Mouse (Mus musculus) hindbrain, embryonic 11.5 days (tissue): ENCODE results near the gene Eef1akmt1. TPM values are rescaled to one million over a fixed set of nuclear protein-coding genes. Genes with fewer than 3 reads are reported as not detected.

Experiments
- ATAC-seq: fragments of 200-750 bp; cut with Nextera tagmentation; 2 replicates; pipeline ENCODE4 v1.8.0; 2017; ENCODE audit warnings: mild to moderate bottlenecking, moderate TSS enrichment, moderate library complexity; ENCODE audit not compliant: low FRiP score
- DNase-seq: peaks from one replicate; pipeline ENCODE4 v3.0.0-alpha.2; 2015; ENCODE audit warnings: low spot score
- H3K27ac ChIP-seq: fragments of 300-500 bp; sonication (generic); 2 replicates; pipeline ENCODE4 v1.5.1; 2014; ENCODE audit warnings: mild to moderate bottlenecking, low read depth, low read length
- H3K27me3 ChIP-seq: fragments of 300-500 bp; sonication (generic); 2 replicates; pipeline ENCODE4 v1.6.1; 2014; ENCODE audit warnings: mild to moderate bottlenecking, low read length, moderate library complexity, mixed read lengths; ENCODE audit not compliant: control insufficient read depth, insufficient read depth
- H3K36me3 ChIP-seq: fragments of 300-500 bp; sonication (generic); 2 replicates; pipeline ENCODE4 v1.6.1; 2014; ENCODE audit warnings: mild to moderate bottlenecking, low read length, moderate library complexity, mixed read lengths; ENCODE audit not compliant: control insufficient read depth, insufficient read depth
- H3K4me1 ChIP-seq: fragments of 300-500 bp; sonication (generic); replicated peaks from 2 replicates; pipeline ENCODE4 v1.6.1; 2014; ENCODE audit warnings: low read length, mixed read lengths; ENCODE audit not compliant: control insufficient read depth, insufficient read depth
- H3K4me2 ChIP-seq: fragments of 300-500 bp; sonication (generic); replicated peaks from 2 replicates; pipeline ENCODE4 v1.6.1; 2014; ENCODE audit warnings: mild to moderate bottlenecking, low read depth, low read length
- H3K4me3 ChIP-seq: fragments of 300-500 bp; sonication (generic); 2 replicates; pipeline ENCODE4 v1.5.1; 2014; ENCODE audit warnings: low read depth, low read length
- H3K9ac ChIP-seq: fragments of 300-500 bp; sonication (generic); 2 replicates; pipeline ENCODE4 v1.6.1; 2014; ENCODE audit warnings: low read depth, low read length
- H3K9me3 ChIP-seq: fragments of 300-500 bp; sonication (generic); 2 replicates; pipeline ENCODE4 v1.6.1; 2016; ENCODE audit warnings: low read length; ENCODE audit not compliant: control insufficient read depth
- WGBS: fragments of 180-500 bp; shearing (Covaris S2); extraction: QIAGEN DNeasy Blood & Tissue Kit; methylation state at CpG from one replicate; pipeline ENCODE4 v1.1.7; 2014; 5-methylcytosine and 5-hydroxymethylcytosine counted together
- polyA plus RNA-seq: library from polyadenylated mRNA; unstranded; fragments of >200 nt; fragmentation: Nextera tagmentation; extraction: Ambion mirVana; gene quantifications from 2 replicates; pipeline ENCODE4 v1.2.1, GENCODE M21; 2014

Eef1akmt1 gene
- polyA plus RNA-seq, 1 experiment from 2014 or later, result 88.9 TPM

DNA sequence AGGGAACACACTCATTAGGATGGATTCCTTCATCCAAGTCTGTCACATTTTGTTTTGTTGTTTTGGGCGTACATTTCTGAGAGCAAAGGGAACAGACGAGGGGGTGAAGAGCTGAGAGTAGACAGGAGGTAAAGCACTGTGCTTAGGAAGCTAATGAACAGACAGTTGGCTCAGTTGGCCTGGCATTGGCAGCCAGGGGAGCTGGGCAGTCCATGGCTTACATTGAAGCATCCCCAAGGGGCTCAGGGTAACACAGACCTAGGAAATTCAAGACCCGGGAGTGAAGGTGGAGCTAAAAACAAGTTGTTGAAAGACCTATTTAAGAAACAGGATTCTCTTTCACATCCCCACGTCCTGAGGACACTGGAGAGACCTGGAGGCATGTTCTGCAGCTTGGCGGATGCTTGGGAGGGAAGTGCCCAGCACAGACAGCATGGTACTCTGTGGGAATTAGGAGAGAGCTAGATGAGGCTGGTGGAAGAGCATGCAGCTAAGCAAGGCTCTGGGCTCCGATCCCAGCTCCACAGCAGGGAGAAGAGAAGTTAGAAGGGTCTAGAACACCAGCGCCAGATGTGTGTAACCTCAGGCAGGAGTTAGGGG is 15.8 kb downstream of the Eef1akmt1 start:
- Histone ChIP-seq H3K4me2 (no peak overlapping the region), H3K36me3 (no peaks in the 10 kb centered on the region), H3K9ac (no peak overlapping the region), H3K27me3 (no peaks in the 10 kb centered on the region), H3K4me1 (no peaks in the 10 kb centered on the region), H3K4me3 (no peak overlapping the region), H3K9me3 (no peaks in the 10 kb centered on the region), H3K27ac (no peak overlapping the region)
- ATAC-seq, result no peak
- WGBS, result 80% methylated on average over 7 of the region's 7 CpGs
- DNase-seq, result no peak

DNA sequence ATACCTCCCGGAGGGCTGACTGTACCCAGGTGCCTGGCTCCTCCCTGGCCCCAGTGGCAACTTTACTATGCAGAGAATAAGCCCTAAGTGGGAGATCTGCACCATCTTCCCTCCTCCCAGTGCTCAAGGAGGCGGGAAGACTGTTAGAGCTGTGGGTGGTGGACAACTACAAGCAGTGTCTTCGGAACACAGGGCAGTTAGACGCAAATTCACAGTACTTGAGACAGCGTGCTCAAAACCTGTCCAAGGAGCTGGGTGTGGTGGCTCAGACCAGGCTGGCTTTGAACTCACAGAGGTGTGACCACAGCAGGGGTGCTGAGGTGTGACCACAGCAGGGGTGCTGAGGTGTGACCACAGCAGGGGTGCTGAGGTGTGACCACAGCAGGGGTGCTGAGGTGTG is 17.0 kb downstream of the Eef1akmt1 start:
- no peaks in the 10 kb centered on the region for H3K27me3 ChIP-seq
- no peak for ATAC-seq
- no peak overlapping the region for H3K4me3 ChIP-seq
- H3K9me3 ChIP-seq, result no peaks in the 10 kb centered on the region
- no peak overlapping the region for H3K9ac ChIP-seq
- no peak for DNase-seq
- H3K27ac ChIP-seq, result no peak overlapping the region
- H3K4me1 ChIP-seq, result no peaks in the 10 kb centered on the region
- no peak overlapping the region for H3K4me2 ChIP-seq
- no peaks in the 10 kb centered on the region for H3K36me3 ChIP-seq
- 88% methylated on average over 5 of the region's 5 CpGs for WGBS

- H3K4me3 ChIP-seq, result no peak overlapping the region
- DNase-seq (no peak), ATAC-seq (no peak)
Measured at GRCm38 (mm10) chr14:57552945-57553344, 18.5 kb downstream of the Eef1akmt1 start.

DNA sequence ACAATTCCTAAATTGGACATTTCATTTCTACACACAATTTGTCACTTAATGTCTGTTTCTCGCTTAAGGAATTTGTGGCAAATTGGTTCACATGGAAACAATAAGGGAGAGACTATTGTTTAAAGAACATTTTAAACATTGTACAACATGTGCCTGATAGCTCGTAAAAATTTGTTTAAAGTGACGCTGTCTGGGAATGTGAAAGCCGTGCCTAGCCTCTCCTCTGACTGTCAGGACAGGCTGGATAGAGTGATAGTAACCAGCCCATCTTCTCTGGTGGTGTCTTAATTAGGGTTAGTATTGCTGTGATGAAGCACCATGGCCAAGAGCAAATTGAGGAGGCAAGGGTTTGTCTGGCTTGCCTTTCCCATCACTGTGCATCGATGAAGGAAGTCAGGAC is 24.4 kb downstream of the Eef1akmt1 start:
- no peaks in the 10 kb centered on the region for H3K4me1 ChIP-seq
- H3K36me3 ChIP-seq, result no peaks in the 10 kb centered on the region
- 90% methylated on average over 5 of the region's 5 CpGs for WGBS
- H3K9ac ChIP-seq, result no peak overlapping the region
- no peak overlapping the region for H3K4me3 ChIP-seq
- H3K27me3 ChIP-seq, result no peaks in the 10 kb centered on the region
- no peak overlapping the region for H3K4me2 ChIP-seq
- H3K27ac ChIP-seq, result no peak overlapping the region
- no peaks in the 10 kb centered on the region for H3K9me3 ChIP-seq
- no peak for ATAC-seq
- DNase-seq, result no peak

More at GRCm38 (mm10) chr14:57552945-57553344, 18.5 kb downstream of the Eef1akmt1 start:
- no peaks in the 10 kb centered on the region for H3K9me3 ChIP-seq
- H3K27me3 ChIP-seq, result no peaks in the 10 kb centered on the region
- H3K4me1 ChIP-seq, result no peaks in the 10 kb centered on the region
- H3K4me2 ChIP-seq, result no peak overlapping the region
- H3K9ac ChIP-seq, result no peak overlapping the region
- H3K27ac ChIP-seq, result no peak overlapping the region
- no peaks in the 10 kb centered on the region for H3K36me3 ChIP-seq

- Histone ChIP-seq H3K4me2 (no peak overlapping the region), H3K27ac (no peak overlapping the region), H3K4me3 (no peak overlapping the region), H3K4me1 (no peaks in the 10 kb centered on the region), H3K36me3 (no peaks in the 10 kb centered on the region), H3K9me3 (no peaks in the 10 kb centered on the region), H3K9ac (no peak overlapping the region), H3K27me3 (no peaks in the 10 kb centered on the region)
- DNase-seq (no peak), ATAC-seq (no peak)
- WGBS, result 33% methylated on average over 13 of the region's 13 CpGs
Measured at GRCm38 (mm10) chr14:57546557-57547021, 24.8 kb downstream of the Eef1akmt1 start.

DNA sequence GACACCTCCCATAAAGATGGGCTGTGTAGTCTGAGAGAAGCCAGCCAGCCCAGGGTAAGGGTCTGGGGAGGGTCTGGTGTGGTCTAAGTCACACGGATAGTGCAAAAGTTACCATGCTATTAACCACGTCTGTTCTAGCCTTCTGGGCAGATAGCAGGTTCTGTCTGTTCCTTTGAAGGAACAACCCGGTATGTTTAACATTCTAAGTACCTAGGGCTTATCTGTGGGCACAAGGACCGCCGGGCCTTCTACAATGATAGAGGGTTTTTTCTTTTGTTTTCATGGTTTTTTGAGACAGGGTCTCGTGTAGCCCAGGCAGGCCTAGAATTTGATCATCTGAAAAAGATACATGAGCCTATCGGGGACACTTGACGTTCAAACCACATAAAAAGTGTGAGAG is 25.3 kb downstream of the Eef1akmt1 start:
- Histone ChIP-seq H3K27me3 (no peaks in the 10 kb centered on the region), H3K4me1 (no peaks in the 10 kb centered on the region), H3K9me3 (no peaks in the 10 kb centered on the region), H3K9ac (no peak overlapping the region), H3K4me3 (no peak overlapping the region), H3K36me3 (no peaks in the 10 kb centered on the region), H3K27ac (no peak overlapping the region), H3K4me2 (no peak overlapping the region)
- DNase-seq (no peak), ATAC-seq (no peak)
- 88% methylated on average over 8 of the region's 8 CpGs for WGBS

DNA sequence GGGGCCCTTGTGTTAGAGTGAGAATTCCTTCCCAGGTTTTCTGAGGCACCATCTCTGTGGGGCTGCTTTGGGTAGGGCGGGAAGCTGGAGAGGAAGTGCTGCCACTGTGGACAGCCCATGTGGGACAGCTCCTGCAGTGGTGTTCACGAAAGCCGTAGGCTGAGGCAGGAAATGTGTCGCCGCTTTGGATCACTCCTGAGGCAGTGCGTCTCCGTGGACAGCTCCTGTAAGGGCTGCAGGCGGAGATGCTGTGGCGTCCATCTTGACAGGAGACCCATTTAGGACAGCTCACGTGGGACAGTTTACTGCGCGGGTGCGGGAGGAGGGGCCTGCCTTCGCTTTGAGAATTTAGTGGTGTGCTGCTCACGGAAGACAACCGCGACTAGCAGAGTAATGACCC is 25.9 kb downstream of the Eef1akmt1 start:
- 85% methylated on average over 17 of the region's 17 CpGs for WGBS
- DNase-seq (no peak), ATAC-seq (no peak)
- Histone ChIP-seq H3K36me3 (no peaks in the 10 kb centered on the region), H3K4me3 (no peak overlapping the region), H3K27me3 (no peaks in the 10 kb centered on the region), H3K27ac (no peak overlapping the region), H3K4me1 (no peaks in the 10 kb centered on the region), H3K9ac (no peak overlapping the region), H3K9me3 (no peaks in the 10 kb centered on the region), H3K4me2 (no peak overlapping the region)

DNA sequence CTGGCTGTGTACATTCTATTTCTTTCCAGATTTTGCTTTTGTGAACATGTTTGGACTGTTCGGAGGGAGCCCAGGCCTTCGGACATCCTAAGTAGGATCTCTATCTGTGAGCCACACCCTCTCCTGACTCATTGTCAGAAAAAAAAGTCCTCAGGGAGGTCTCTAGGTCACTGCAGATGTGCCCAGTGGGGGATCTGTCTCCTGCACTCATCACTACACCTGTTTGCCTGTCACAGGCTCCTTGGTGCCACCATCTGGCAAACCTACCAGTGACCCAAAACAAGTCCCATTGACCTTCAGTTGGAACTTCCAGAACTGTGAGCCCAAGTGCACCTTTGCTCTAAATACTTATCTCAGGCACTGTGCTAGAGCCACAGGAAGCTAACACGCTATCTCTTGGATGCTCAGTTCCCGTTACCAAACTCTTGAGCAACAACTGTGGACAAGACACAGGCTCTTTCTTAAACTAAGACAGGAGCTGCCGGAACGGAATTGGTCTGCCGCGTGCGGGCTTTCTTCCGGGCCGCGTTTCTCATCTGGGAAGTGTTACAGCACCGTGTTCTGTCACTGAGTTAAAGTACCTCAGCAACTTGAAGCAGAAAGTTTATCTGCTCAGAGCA is 27.9 kb downstream of the Eef1akmt1 start:
- no peak for ATAC-seq
- Histone ChIP-seq H3K4me1 (no peaks in the 10 kb centered on the region), H3K4me2 (no peak overlapping the region), H3K36me3 (no peaks in the 10 kb centered on the region), H3K27ac (no peak overlapping the region), H3K9ac (no peak overlapping the region), H3K9me3 (no peaks in the 10 kb centered on the region), H3K4me3 (no peak overlapping the region), H3K27me3 (no peaks in the 10 kb centered on the region)
- no peak for DNase-seq
- WGBS, result 92% methylated on average over 13 of the region's 13 CpGs

- no peak overlapping the region for H3K27ac ChIP-seq
- 0 out of 2 replicates have a peak, but pooled peaks cover 3% of the 10 kb centered on the region for H3K27me3 ChIP-seq
- no peak overlapping the region for H3K4me2 ChIP-seq
- DNase-seq, result no peak
- H3K36me3 ChIP-seq, result no peaks in the 10 kb centered on the region
- no peak for ATAC-seq
- no peaks in the 10 kb centered on the region; the same call in 1 of the 2 replicates for H3K4me1 ChIP-seq
- no peak overlapping the region for H3K9ac ChIP-seq
- no peak overlapping the region for H3K4me3 ChIP-seq
- 50% methylated on average over 34 of the region's 34 CpGs for WGBS
- no peaks in the 10 kb centered on the region for H3K9me3 ChIP-seq
Measured at GRCm38 (mm10) chr14:57542231-57542630, 29.2 kb downstream of the Eef1akmt1 start.
